Mouse (Mus musculus) retina, adult 2 months (tissue): Measurements from ENCODE around the gene Plekhg4.
A peak's percentile ranks its signal among the peaks of the same experiment; 100 is the strongest.

Experiments
- DNase-seq: peaks from one replicate; pipeline ENCODE4 v3.0.0-alpha.2; 2012; ENCODE audit warnings: low read depth, low spot score

Plekhg4 gene

DNA sequence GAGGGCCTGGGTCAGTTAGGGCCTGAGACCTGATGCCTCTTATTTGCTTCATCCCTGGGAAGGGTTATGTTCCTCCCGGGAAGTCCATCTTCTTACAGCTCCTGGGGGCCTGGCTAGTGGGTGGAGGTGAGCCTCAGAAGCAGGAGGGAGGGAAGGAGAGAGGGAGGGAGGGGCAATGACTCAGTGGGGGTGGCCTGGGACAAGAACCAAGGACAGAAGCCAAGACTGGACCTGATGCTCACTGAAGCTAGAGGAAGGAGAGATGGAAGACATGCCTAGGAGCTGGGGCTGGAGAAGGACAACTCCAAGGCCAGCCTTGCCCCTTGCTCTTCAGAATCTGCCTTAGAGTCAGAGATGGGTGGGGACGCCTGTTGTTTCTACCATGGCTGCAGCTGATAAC, at the start of gene Plekhg4:
Gene Plekhg4 (plus strand): TSS at position 243 of the 400 bp plus-strand sequence.
- no peak for DNase-seq

- DNase-seq = no peak
Measured at GRCm38 (mm10) chr8:105325641-105326093, 47.4 kb upstream of the Plekhg4 start.

DNA sequence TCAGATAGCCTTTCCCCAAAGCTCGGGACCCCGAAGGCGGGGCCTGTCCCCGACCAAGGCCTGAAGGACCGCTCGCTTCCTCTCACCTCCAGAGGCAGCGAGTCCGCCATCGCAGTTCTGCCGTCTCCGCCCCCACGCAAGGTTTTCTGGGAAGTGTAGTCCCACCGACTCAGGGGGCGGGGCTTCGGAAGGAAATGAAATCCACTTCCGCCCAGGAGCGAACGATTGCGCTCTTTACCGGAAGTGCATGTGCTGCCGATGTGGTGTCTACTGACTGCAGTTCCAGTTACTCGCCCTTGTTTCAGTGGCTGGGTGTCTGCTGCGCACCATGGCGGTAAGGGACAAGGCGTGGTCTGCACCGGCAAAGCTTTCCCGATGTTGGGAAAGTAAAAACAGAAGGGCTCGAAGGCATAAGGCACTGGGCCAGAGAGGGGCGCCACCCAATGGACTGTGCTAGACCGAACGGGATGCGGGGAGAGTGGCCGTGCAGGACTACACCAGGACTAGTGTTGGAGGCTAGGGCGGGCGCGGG, 46.9 kb upstream of the Plekhg4 start, which contains the start of the genes Lrrc29 and Tmem208:
Gene Lrrc29 (minus strand): TSS at position 138 of the 532 bp plus-strand sequence.
Gene Tmem208 (plus strand): TSS at position 214 of the 532 bp plus-strand sequence.
- DNase-seq = peak; percentile 84

DNA sequence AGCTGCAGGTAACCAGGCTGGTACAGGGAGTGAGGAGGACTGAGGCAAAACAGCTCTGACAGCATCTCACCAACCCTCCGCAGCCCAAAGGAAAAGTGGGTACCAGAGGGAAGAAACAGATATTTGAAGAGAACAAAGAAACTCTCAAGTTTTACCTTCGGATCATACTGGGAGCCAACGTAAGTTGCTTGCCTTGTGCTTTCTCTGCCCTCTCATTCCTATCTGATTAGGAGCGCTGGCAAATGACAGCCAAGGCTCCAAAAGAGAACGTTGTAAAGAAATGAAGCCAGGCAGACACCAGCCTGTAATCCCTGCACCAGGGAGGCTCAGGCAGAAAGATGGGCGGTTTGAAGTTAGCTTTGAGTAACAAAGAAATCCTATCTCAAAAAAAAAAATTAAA, 46.1 kb upstream of the Plekhg4 start:
- DNase-seq = no peak

DNA sequence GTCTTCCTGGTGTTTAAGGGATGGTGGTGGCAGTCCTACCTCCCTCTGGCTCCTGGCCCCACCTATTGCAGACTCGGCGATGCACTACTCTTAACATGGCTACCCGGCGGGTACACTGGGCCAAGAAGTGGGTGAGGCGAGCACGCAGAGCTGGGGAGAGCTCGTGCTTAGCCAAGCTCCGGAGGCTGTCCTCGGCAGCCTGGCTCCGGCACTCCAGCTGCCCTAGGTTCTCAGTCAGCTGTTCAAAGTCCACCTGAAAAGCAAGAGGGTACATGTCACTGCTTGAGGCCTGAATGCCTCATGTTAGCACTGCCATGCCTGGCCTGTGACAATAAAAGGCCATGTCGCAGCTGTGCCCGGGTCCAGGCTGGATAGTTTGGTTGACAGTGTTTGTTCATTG, 42.7 kb upstream of the Plekhg4 start:
- no peak for DNase-seq

DNA sequence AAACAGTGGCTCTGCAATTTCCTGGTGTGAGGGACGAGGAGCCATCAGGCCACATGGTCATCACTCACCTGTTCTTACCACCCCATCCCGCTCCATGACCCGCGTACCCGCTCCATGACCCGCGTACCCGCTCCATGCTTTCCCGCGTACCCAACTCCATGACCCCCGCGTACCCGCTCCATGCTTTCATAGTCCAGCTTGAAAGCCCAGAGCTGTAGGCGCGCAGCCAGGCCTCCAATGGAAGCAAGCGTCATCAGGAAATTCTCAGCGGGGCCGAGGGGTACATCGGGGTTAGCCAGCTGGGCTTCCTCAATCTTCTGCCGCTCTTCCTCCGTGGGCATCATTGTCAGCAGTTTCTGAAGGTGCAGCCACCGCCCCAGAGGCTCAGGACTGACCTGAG, 41.6 kb upstream of the Plekhg4 start:
- no peak for DNase-seq

GRCm38 (mm10) chr8:105331931-105332330, 41.1 kb upstream of the Plekhg4 start:
- DNase-seq = no peak

GRCm38 (mm10) chr8:105332523-105332922, 40.6 kb upstream of the Plekhg4 start:
- no peak for DNase-seq

- no peak for DNase-seq
Measured at GRCm38 (mm10) chr8:105336373-105337130, 36.5 kb upstream of the Plekhg4 start.

DNA sequence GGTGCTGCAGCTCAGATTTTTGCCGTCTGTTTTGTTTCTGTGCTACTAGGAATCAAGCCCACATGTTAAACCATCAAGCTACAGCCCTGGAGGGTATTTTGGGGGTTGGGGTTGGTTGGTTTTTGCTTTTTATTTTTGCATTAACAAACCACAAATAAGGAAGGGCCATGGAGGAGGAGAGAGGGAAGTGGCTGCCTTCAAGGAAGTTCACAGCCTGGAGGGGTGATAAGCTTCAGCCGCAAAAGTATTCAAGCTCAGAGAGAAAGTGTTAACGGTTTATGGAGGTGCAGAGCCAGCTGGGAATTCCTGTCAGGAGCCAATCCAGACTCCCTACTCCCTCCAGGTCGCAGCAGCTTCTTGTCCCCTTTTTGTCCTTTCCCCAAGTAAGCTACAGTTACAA, 34.1 kb upstream of the Plekhg4 start:
- no peak for DNase-seq

GRCm38 (mm10) chr8:105339886-105340635, 33.0 kb upstream of the Plekhg4 start:
- no peak for DNase-seq

- DNase-seq = no peak
Measured at GRCm38 (mm10) chr8:105341399-105341798, 31.7 kb upstream of the Plekhg4 start.

DNA sequence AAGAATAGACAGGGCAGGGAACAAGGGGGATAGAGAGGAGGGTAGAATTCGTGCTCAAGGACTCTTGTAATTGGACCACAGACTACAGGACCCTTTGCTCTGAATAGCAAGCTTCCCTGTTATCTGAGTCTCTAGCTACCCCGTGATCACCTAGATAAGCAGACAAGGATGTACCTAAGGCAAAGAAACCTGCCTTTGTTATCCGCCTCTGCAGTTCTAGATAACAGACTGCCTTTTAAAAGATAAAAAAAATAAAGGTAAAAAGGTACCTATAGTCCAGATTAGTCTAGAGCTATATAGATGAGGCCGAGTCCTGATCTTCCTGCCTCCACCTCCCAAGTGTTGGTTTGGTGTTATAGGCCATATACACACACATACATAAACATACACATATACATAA, 30.3 kb upstream of the Plekhg4 start:
- no peak for DNase-seq

GRCm38 (mm10) chr8:105343791-105344574, 29.1 kb upstream of the Plekhg4 start:
- DNase-seq = no peak

DNA sequence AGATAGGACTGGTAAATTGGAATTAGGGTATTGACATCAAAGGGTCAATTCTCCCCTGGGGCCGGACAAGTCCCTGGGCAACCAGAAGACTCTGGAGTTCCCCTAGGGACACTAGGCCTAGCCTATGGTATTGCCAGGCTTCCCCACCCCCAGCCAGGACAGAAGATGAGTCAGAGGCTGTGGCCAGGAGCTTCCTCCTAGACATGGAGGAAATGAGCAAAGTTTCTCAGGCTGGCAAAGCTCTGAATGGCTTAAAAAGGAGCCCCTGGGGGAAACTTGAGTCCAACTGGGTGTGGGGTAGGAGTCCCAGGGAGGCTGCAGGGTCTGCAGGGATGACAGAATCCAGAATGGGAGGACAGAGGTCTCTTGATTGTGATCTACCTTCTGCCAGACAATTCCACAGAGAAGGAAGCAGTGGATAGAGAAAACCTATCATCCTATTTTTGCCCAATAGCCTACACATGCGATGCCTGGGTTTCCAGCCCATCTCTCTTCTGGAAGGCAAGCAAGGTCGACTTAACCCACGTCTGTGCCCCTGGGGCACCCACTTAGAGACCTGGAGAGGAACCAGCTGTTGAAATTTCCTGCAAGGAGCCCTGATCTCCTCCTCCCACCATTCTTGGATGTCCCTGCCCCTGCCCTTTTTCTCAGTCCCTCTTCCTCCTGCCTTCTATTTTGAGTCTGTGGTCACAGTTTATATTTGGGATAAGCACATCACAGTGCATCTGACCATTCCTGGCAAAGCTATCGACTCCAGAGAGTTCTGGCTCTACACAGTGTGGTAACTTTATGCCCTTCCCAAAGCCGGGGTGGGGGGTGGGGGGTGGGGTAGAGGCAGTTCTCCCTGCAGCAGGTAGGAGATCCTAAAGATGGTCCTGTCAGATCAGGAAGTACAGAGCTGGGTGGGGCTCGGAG, 27.8 kb upstream of the Plekhg4 start:
- DNase-seq = no peak

GRCm38 (mm10) chr8:105346611-105347427, 26.3 kb upstream of the Plekhg4 start:
- DNase-seq = no peak

- DNase-seq = peak; percentile 89
Measured at GRCm38 (mm10) chr8:105347428-105348221, 25.4 kb upstream of the Plekhg4 start, which contains the start of gene Fhod1. Gene Fhod1, minus strand, starts transcription at chr8:105347953.

GRCm38 (mm10) chr8:105348450-105349095, 24.5 kb upstream of the Plekhg4 start, which contains the start of gene Slc9a5:
Gene Slc9a5, plus strand, starts transcription at chr8:105348843.
- DNase-seq = peak; percentile 33
